In the genomic region with DNA sequence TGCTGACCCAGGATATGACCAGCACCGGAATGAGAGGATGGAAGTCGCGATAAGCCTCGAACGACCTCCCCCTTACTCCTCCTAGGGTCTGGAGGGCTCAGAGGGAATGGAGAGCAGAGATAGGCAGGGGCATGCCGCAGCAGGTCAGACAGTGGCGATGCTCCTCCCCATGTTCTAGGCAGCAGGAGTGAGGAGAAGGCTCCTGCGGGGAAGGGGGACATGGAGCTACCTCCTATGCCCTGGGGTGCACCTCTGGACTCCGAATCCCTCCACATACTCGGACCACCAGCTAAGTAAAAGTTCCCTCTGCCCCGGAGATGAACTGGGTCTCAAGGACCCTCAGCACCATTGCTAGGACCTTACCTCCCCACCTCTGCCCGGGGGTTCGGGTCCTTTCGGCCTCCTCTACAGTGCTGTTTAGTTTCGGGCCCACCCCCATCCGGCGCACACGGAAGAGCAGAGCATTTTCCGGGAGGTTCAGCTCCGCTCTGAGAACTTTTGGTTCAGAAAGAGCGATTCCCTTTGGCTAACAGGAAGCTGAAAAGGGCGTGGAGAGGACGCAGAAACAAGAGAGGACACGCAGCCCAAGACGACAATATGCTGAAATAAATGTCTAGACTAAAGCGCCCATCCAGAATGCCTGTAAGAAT, we compare ENCODE assay signal across 8 mouse cellular contexts. TPM values are rescaled to one million over a fixed set of nuclear protein-coding genes. Genes with fewer than 3 reads are reported as not detected.
A peak's percentile ranks its signal among the peaks of the same experiment; 100 is the strongest.
DNase-seq lines count a peak whose midpoint lies in the region; ATAC-seq lines count a peak whose summit lies in the region.

No protein-coding gene starts in this region.

- H3K36me3 ChIP-seq in kidney, embryonic 14.5 days (ENCODE audit: control insufficient read depth, insufficient read depth, low read length) = no peaks in the 10 kb centered on the region
- no peaks in the 10 kb centered on the region for H3K36me3 ChIP-seq in stomach, embryonic 16.5 days (ENCODE audit: control insufficient read depth, insufficient read depth, low read length)

- H3K27me3 ChIP-seq in kidney, embryonic 14.5 days (ENCODE audit: control insufficient read depth, insufficient read depth, low read length) = no peaks in the 10 kb centered on the region
- H3K27me3 ChIP-seq in stomach, embryonic 16.5 days (ENCODE audit: control insufficient read depth, insufficient read depth, low read length) = no peaks in the 10 kb centered on the region

- peak; percentile 61 for ATAC-seq in CD4-positive, CD25-positive, alpha-beta regulatory T cell, adult 4 months
- peak; percentile 58 for ATAC-seq in kidney, embryonic 14.5 days (ENCODE audit: low FRiP score, low TSS enrichment)
- peak; percentile 62; the same call in 1 of the 2 replicates for ATAC-seq in stomach, embryonic 16.5 days (ENCODE audit: insufficient read depth, low FRiP score)

- no peaks in the 10 kb centered on the region for H3K9me3 ChIP-seq in kidney, embryonic 14.5 days (ENCODE audit: control insufficient read depth, low read length)
- H3K9me3 ChIP-seq in stomach, embryonic 16.5 days (replicated peaks; ENCODE audit: control insufficient read depth, low read length) = no peaks in the 10 kb centered on the region

- H3K27ac ChIP-seq in kidney, embryonic 14.5 days (ENCODE audit: low read depth, low read length) = 0 out of 2 replicates have a peak overlapping the region, but pooled peaks have one; percentile 47
- peak overlapping the region; percentile 62 for H3K27ac ChIP-seq in stomach, embryonic 16.5 days (ENCODE audit: low read length)

- DNase-seq in T-cell, adult 2 months (ENCODE audit: low spot score) = peak; percentile 9
- DNase-seq in heart, adult 9 months (ENCODE audit: low spot score in 2 of 2) = peak; percentile 24 to 26
- peak; percentile 28 for DNase-seq in lung, postnatal 14 days
- no peak for DNase-seq in frontal cortex, postnatal 25 days (ENCODE audit: low spot score in 2 of 2)
- DNase-seq in cerebellum, postnatal 4 days (ENCODE audit: low spot score in 2 of 2) = no peak

- H3K4me2 ChIP-seq in kidney, embryonic 14.5 days (replicated peaks; ENCODE audit: low read depth, low read length) = peak overlapping the region; percentile 91
- peak overlapping the region; percentile 94 for H3K4me2 ChIP-seq in stomach, embryonic 16.5 days (ENCODE audit: low read depth, low read length)

- peaks cover 4% of the 10 kb centered on the region; the same call in 1 of the 2 replicates for H3K4me1 ChIP-seq in kidney, embryonic 14.5 days (ENCODE audit: control insufficient read depth, insufficient read depth, low read length)
- H3K4me1 ChIP-seq in stomach, embryonic 16.5 days (ENCODE audit: control insufficient read depth, insufficient read depth, low read length) = peaks cover 4% of the 10 kb centered on the region

- WGBS in kidney, embryonic 14.5 days = 2% methylated on average over 26 of the region's 26 CpGs
- 3% methylated on average over 26 of the region's 26 CpGs for WGBS in stomach, embryonic 16.5 days

- H3K4me3 ChIP-seq in kidney, embryonic 14.5 days (ENCODE audit: low read length) = peak overlapping the region; percentile 67
- H3K4me3 ChIP-seq in stomach, embryonic 16.5 days (replicated peaks; ENCODE audit: low read length) = peak overlapping the region; percentile 69

- peak overlapping the region; percentile 56 for H3K9ac ChIP-seq in kidney, embryonic 14.5 days (ENCODE audit: low read depth, low read length)
- H3K9ac ChIP-seq in stomach, embryonic 16.5 days (ENCODE audit: low read length) = peak overlapping the region; percentile 80

RNA-seq across cellular contexts. Expression of gene Dgkh, which starts 7.1 kb away (rescaled TPM):
- 1 to 10 TPM; 2.6 to 3.0 TPM for polyA plus RNA-seq in CD4-positive, CD25-positive, alpha-beta regulatory T cell, adult 4 months (2017; shearing (Covaris generic))
- 2.6 and 3.2 TPM in 2 replicates for polyA plus RNA-seq in kidney, embryonic 14.5 days (2014; fragmentation: Nextera tagmentation; extraction: Ambion mirVana)
- polyA plus RNA-seq in stomach, embryonic 16.5 days (2015; fragmentation: Nextera tagmentation; extraction: Ambion mirVana) = 1.5 TPM in 2 replicates

Comparison
In these comparisons a context has a peak if more than half of its experiments do, and no peak if none do; other contexts are left out.
1. DNase-seq: peak in T-cell, adult 2 months (single experiment), heart, adult 9 months (2 of 2) and lung, postnatal 14 days (single experiment); none in frontal cortex, postnatal 25 days (0 of 2) and cerebellum, postnatal 4 days (0 of 2).
2. Peak in every context shown above with its lines, with median percentiles within 50 percentile points of each other: ATAC-seq.